Mouse (Mus musculus): ENCODE measurements around the gene 1700029F12Rik. TPM values are rescaled to one million over a fixed set of nuclear protein-coding genes. Genes with fewer than 3 reads are reported as not detected.

The 1700029F12Rik gene
- total and polyA plus RNA-seq, 2 experiments from 2014 or later: not detected

DNA sequence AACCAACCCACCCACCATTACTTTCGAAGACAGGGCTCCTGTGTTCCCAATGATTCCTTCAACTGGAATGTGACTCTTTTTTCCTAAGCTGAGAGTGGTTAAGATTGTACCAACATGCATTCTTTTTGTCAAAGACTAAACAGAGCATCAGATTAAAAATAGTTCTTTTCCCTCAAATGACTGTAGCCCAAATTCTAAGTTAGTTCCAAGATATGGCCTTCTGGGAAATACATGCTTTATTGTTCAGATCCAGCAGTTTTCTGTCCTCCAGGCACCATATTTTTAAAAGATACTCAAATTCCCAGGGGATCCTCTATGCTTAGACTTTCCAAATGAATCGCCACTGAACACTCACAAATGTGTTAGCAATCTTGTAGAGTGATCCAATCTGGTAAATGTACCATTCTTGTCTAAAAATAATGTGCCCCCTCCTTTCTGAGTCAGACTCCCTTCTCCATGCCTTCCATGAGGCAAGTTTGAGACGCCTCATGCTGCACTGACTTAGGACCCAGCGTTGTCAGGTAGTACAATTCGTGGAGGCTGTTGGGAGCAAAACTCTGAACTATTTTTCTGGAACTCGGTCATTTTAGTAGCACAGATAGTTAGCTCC is 57.1 kb downstream of the 1700029F12Rik start:
- H3K27me3 ChIP-seq (ENCODE audit: control insufficient read depth, insufficient read depth, low read length): no peaks in the 10 kb centered on the region
- no peak overlapping the region for H3K27ac ChIP-seq (ENCODE audit: low read depth)
- 74% methylated on average over 6 of the region's 6 CpGs for WGBS
- no peak for ATAC-seq (ENCODE audit: insufficient read depth, low read depth)
- H3K9ac ChIP-seq (replicated peaks; ENCODE audit: low read depth, low read length): no peak overlapping the region
- H3K36me3 ChIP-seq (replicated peaks; ENCODE audit: control insufficient read depth, insufficient read depth, low read length): no peaks in the 10 kb centered on the region
- H3K4me2 ChIP-seq (ENCODE audit: low read depth, low read length): no peak overlapping the region
- no peak for DNase-seq (ENCODE audit: low spot score)
- H3K4me3 ChIP-seq (ENCODE audit: low read depth, low read length): no peak overlapping the region
- TF ChIP-seq EP300 (IDR thresholded peaks at IDR 0.05; ENCODE audit: low read depth) (no peak), CTCF (IDR thresholded peaks at IDR 0.05; ENCODE audit: low read depth) (no peak)
- H3K9me3 ChIP-seq (replicated peaks; ENCODE audit: control insufficient read depth, low read length): no peaks in the 10 kb centered on the region
- no peaks in the 10 kb centered on the region for H3K4me1 ChIP-seq (ENCODE audit: control insufficient read depth, insufficient read depth)

DNA sequence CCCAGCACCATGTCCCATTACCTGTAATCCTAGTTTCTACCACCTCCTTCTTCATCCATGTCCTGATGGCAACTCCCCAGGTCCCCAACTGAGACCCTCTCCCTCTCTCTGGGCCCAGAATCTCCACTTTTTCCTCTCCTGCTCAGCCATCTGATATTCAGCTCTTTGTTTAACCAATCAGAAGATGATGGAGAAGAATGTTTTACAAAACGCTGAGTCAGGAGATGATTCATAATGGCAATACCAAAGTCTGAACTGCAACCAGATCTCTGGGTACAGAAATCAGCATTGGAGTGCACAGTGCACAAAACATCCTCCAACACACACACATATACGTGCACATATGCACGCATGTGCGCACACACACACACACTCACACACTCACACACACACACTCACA is 60.8 kb downstream of the 1700029F12Rik start:
- ATAC-seq (ENCODE audit: insufficient read depth, low read depth) (no peak), DNase-seq (ENCODE audit: low spot score) (no peak)
- H3K27ac ChIP-seq (ENCODE audit: low read depth): no peak overlapping the region
- no peaks in the 10 kb centered on the region for H3K27me3 ChIP-seq (ENCODE audit: control insufficient read depth, insufficient read depth, low read length)
- H3K4me2 ChIP-seq (ENCODE audit: low read depth, low read length): no peak overlapping the region
- TF ChIP-seq CTCF (IDR thresholded peaks at IDR 0.05; ENCODE audit: low read depth) (no peak), EP300 (IDR thresholded peaks at IDR 0.05; ENCODE audit: low read depth) (no peak)
- H3K4me3 ChIP-seq (ENCODE audit: low read depth, low read length): no peak overlapping the region
- H3K36me3 ChIP-seq (replicated peaks; ENCODE audit: control insufficient read depth, insufficient read depth, low read length): no peaks in the 10 kb centered on the region
- H3K4me1 ChIP-seq (ENCODE audit: control insufficient read depth, insufficient read depth): 0 out of 2 replicates have a peak, but pooled peaks cover 4% of the 10 kb centered on the region
- H3K9ac ChIP-seq (replicated peaks; ENCODE audit: low read depth, low read length): no peak overlapping the region
- whole genome bisulfite sequencing: 83% methylated on average over 4 of the region's 4 CpGs
- H3K9me3 ChIP-seq (replicated peaks; ENCODE audit: control insufficient read depth, low read length): no peaks in the 10 kb centered on the region

Other genes starting within 250 kb of the 1700029F12Rik start
- 0.12 TPM in 1 of 2 replicates, not detected in the other for gene Gcnt4, start 109.7 kb downstream of the 1700029F12Rik start, total RNA-seq (2014; rRNA removed; ENCODE audit: low replicate concordance)
- 0.05 and 0.10 TPM in 2 replicates for gene Gcnt4, start 109.7 kb downstream of the 1700029F12Rik start, polyA plus RNA-seq (2015; fragmentation: Nextera tagmentation; extraction: Ambion mirVana)
- gene Fam169a, start 32.9 kb upstream of the 1700029F12Rik start, total RNA-seq (2014; rRNA removed; ENCODE audit: low replicate concordance): 2.3 and 3.1 TPM in 2 replicates
- 1.4 and 2.0 TPM in 2 replicates for gene Fam169a, start 32.9 kb upstream of the 1700029F12Rik start, polyA plus RNA-seq (2015; fragmentation: Nextera tagmentation; extraction: Ambion mirVana)
- 0.65 and 1.3 TPM in 2 replicates for gene Gm6169, start 64.9 kb upstream of the 1700029F12Rik start, total RNA-seq (2014; rRNA removed; ENCODE audit: low replicate concordance)
- 2.1 and 2.5 TPM in 2 replicates for gene Gm6169, start 64.9 kb upstream of the 1700029F12Rik start, polyA plus RNA-seq (2015; fragmentation: Nextera tagmentation; extraction: Ambion mirVana)
- 23.5 and 34.1 TPM in 2 replicates for gene Gfm2, start 103.6 kb upstream of the 1700029F12Rik start, total RNA-seq (2014; rRNA removed; ENCODE audit: low replicate concordance)
- gene Gfm2, start 103.6 kb upstream of the 1700029F12Rik start, polyA plus RNA-seq (2015; fragmentation: Nextera tagmentation; extraction: Ambion mirVana): 24.0 and 24.9 TPM in 2 replicates
- gene Nsa2, start 103.6 kb upstream of the 1700029F12Rik start, total RNA-seq (2014; rRNA removed; ENCODE audit: low replicate concordance): 23.4 and 42.2 TPM in 2 replicates
- 43.3 and 47.1 TPM in 2 replicates for gene Nsa2, start 103.6 kb upstream of the 1700029F12Rik start, polyA plus RNA-seq (2015; fragmentation: Nextera tagmentation; extraction: Ambion mirVana)
- 21.9 and 32.0 TPM in 2 replicates for gene Hexb, start 164.0 kb upstream of the 1700029F12Rik start, total RNA-seq (2014; rRNA removed; ENCODE audit: low replicate concordance)
- 21.4 and 26.5 TPM in 2 replicates for gene Hexb, start 164.0 kb upstream of the 1700029F12Rik start, polyA plus RNA-seq (2015; fragmentation: Nextera tagmentation; extraction: Ambion mirVana)
- gene Enc1, start 206.7 kb upstream of the 1700029F12Rik start, total RNA-seq (2014; rRNA removed; ENCODE audit: low replicate concordance): 10.2 and 10.9 TPM in 2 replicates
- gene Enc1, start 206.7 kb upstream of the 1700029F12Rik start, polyA plus RNA-seq (2015; fragmentation: Nextera tagmentation; extraction: Ambion mirVana): 1.5 and 1.7 TPM in 2 replicates

All from heart, postnatal 0 days (tissue).